Mouse (Mus musculus) C2C12 (cell line): ENCODE results near the gene Gm9922. TPM values are rescaled to one million over a fixed set of nuclear protein-coding genes. Genes with fewer than 3 reads are reported as not detected.

Experiments used
- H3K27me3 ChIP-seq: one replicate; pipeline ENCODE4 v1.6.1; 2011; ENCODE audit not compliant: control insufficient read depth, insufficient read depth, insufficient read length
- H3K36me3 ChIP-seq: one replicate; pipeline ENCODE4 v1.6.1; 2011; ENCODE audit not compliant: control insufficient read depth, insufficient read depth
- H3K4me3 ChIP-seq: one replicate; pipeline ENCODE4 v1.5.1; 2011; ENCODE audit warnings: mild to moderate bottlenecking, control low read depth; ENCODE audit not compliant: poor library complexity, insufficient read depth, severe bottlenecking
- H3K79me2 ChIP-seq: one replicate; pipeline ENCODE4 v1.6.1; 2011; ENCODE audit not compliant: control insufficient read depth, insufficient read depth
- H3K79me3 ChIP-seq: one replicate; pipeline ENCODE4 v1.6.1; 2011; ENCODE audit warnings: low read depth, control low read depth
- H3ac ChIP-seq: one replicate; pipeline ENCODE3; 2011; ENCODE audit warnings: low read depth; ENCODE audit not compliant: control insufficient read depth, insufficient read length
- CEBPB ChIP-seq: IDR thresholded peaks from one replicate; pipeline ENCODE4 v1.6.1; 2011; ENCODE audit warnings: low read depth, mild to moderate bottlenecking, control low read depth, moderate library complexity
- CTCF ChIP-seq: IDR thresholded peaks from one replicate; pipeline ENCODE4 v1.5.1; 2011; ENCODE audit not compliant: control insufficient read depth, insufficient read depth, insufficient read length
- FOSL1 ChIP-seq: IDR thresholded peaks from one replicate; pipeline ENCODE4 v1.8.0; 2011; ENCODE audit warnings: mild to moderate bottlenecking, low read length; ENCODE audit not compliant: poor library complexity, insufficient read depth, severe bottlenecking
- MAX ChIP-seq: IDR thresholded peaks from one replicate; pipeline ENCODE4 v1.6.1; 2011; ENCODE audit warnings: mild to moderate bottlenecking, control low read depth
- MYOD1 ChIP-seq: IDR thresholded peaks from one replicate; pipeline ENCODE4 v1.6.1; 2011; ENCODE audit warnings: low read depth; ENCODE audit not compliant: control insufficient read depth, insufficient read length
- MYOG ChIP-seq: IDR thresholded peaks from one replicate; pipeline ENCODE4 v1.6.1; 2011; ENCODE audit not compliant: control insufficient read depth, insufficient read length; ENCODE audit errors: extremely low read depth
- USF1 ChIP-seq: IDR thresholded peaks from one replicate; pipeline ENCODE4 v1.6.1; 2011; ENCODE audit warnings: low read depth, mild to moderate bottlenecking, control low read depth, moderate library complexity
- polyA plus RNA-seq: library from polyadenylated mRNA; unstranded; fragments of >200 nt; fragmentation: generic; extraction: Trizol; gene quantifications from one replicate; pipeline ENCODE4 v1.2.1, GENCODE M21; 2012; ENCODE audit warnings: missing spikeins

Gm9922 gene
- polyA plus RNA-seq, 1 experiment = 0.15 TPM

DNA sequence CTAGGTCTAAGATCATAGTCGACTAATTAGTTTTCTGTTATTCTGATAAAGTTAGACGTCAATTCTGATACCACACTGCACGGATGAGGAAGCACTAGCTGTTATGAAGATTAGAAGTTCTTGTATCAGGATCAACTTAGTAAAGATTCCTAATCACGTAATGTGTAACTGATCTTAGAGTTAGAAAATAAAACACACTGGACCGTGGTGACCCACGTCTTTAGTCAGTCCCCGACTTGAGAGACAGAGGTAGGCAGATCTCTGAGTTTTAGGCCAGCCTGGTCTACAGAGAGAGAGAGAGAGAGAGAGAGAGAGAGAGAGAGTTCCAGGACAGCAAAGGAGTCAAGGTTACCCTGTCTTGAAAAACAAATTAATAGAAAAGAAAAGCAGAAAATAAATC lies 18.8 kb upstream of the Gm9922 start:
- H3K79me2 ChIP-seq = no peaks in the 10 kb centered on the region
- no peaks in the 10 kb centered on the region for H3K36me3 ChIP-seq
- no peak overlapping the region for H3K4me3 ChIP-seq
- H3ac ChIP-seq = no peak overlapping the region
- H3K27me3 ChIP-seq = no peaks in the 10 kb centered on the region
- TF ChIP-seq CTCF (no peak), MYOG (no peak), MYOD1 (no peak), FOSL1 (no peak), USF1 (no peak), MAX (no peak), CEBPB (no peak)
- no peaks in the 10 kb centered on the region for H3K79me3 ChIP-seq

DNA sequence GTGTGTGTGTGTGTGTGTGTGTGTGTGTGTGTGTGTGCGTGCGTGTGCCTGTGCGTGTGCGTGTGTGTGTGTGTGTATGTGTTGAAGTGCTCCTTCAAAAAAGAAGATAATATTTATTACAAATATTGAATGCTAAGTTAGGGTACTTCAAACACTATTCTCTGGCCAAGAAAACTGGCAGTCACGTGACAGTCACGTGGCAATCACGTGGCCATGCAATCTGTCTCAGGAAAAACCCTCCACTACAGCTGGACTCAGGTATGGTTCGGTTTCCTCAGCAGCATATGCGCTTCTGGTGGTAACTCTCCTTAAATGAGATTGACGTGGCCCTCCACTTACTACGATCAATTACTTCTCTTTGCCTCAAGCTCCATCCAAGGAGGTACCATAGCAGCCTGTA lies 18.2 kb upstream of the Gm9922 start:
- Histone ChIP-seq H3K36me3 (no peaks in the 10 kb centered on the region), H3ac (no peak overlapping the region), H3K79me3 (no peaks in the 10 kb centered on the region), H3K79me2 (no peaks in the 10 kb centered on the region), H3K4me3 (no peak overlapping the region), H3K27me3 (no peaks in the 10 kb centered on the region)
- peak; percentile 54 for TF ChIP-seq USF1
- TF ChIP-seq MAX = no peak

DNA sequence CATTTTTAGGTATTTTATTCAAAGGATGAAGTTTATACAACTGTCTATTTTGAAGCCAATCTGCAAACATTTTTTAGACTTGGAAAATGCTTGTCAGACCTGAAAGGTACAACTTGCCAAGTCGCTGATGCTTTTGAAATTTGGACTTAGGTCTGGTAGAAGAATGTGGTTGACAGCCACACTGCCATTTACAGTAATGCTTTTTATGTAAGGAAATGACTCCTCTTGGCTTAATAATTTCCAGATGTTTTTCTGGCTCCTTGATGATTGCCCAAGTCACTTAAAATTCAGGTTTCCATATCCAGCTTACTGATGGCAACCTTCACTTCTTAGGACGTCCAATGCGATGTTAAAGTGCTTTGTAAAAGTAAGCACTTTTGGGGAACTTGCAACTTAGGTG lies 17.0 kb upstream of the Gm9922 start:
- Histone ChIP-seq H3K27me3 (no peaks in the 10 kb centered on the region), H3K79me3 (no peaks in the 10 kb centered on the region), H3K79me2 (no peaks in the 10 kb centered on the region), H3K36me3 (no peaks in the 10 kb centered on the region), H3K4me3 (no peak overlapping the region), H3ac (no peak overlapping the region)
- TF ChIP-seq USF1 = no peak
- TF ChIP-seq CEBPB = peak; percentile 33

DNA sequence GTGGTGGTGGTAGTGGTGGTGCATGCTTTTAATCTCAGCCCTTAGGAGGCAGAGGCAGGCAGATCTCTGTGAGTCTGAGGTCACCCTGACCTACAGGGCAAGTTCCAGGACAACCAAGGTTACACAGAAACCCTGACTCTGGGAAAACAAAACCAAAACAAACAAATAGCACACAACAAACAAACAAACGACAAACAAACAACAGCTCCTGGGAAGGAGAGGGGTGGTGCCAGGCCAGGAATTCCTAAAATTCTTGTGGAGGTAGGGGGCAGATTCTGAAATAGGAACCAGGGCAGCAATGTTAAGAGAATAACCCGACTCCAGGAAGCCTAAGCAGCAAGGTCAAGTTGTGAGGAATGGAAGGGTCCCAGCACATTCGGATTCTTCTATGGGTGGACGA lies 7.9 kb upstream of the Gm9922 start:
- H3K79me2 ChIP-seq = no peaks in the 10 kb centered on the region
- TF ChIP-seq USF1 (no peak), FOSL1 (no peak), MYOD1 (no peak), CTCF (no peak), CEBPB (no peak), MAX (no peak), MYOG (no peak)
- H3K79me3 ChIP-seq = no peaks in the 10 kb centered on the region
- no peaks in the 10 kb centered on the region for H3K36me3 ChIP-seq
- H3K27me3 ChIP-seq = peaks cover 3% of the 10 kb centered on the region
- H3K4me3 ChIP-seq = no peak overlapping the region
- H3ac ChIP-seq = no peak overlapping the region

DNA sequence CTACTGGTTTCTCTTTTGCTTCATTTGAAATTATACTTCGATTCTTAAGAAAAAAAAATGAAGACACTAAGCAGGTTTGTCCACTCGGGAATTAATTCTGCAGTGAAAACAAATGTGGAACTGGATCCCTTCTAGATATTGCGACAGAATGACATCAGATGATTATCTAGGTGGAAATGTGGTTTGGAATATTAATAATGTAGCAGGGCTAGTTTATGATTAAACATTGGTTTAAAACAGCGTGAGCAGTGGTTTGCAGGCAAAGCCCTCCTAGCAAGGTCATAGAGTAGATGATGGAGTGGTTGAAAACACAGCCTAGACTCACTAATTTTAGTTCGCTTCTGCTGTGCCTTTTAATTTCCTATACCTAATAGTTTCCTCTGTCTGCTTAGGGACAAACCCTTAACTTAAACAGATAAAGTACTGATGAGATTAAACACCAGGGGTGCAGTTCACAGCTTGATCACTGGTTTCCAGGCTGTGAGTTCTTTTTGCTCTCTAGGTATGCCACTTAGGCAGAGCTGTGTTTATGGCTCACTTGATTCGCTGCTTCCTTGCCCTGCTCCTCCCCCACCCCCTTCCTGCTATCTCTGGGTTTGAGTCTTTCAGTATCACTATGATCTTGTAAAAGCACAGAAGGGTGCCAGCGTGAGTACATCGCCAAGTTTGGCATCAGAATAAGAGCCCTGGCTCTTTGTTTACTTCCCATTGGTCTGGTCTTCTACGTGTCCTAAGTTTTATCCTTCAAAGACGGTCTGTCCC lies 4.1 kb upstream of the Gm9922 start:
- no peaks in the 10 kb centered on the region for H3K79me3 ChIP-seq
- no peaks in the 10 kb centered on the region for H3K36me3 ChIP-seq
- no peaks in the 10 kb centered on the region for H3K79me2 ChIP-seq
- no peak for TF ChIP-seq FOSL1
- TF ChIP-seq CTCF = no peak
- no peak for TF ChIP-seq MYOG
- no peak for TF ChIP-seq USF1
- no peak for TF ChIP-seq MYOD1
- no peak for TF ChIP-seq MAX
- TF ChIP-seq CEBPB = no peak
- no peak overlapping the region for H3K4me3 ChIP-seq
- H3ac ChIP-seq = no peak overlapping the region
- H3K27me3 ChIP-seq = peaks cover 3% of the 10 kb centered on the region

DNA sequence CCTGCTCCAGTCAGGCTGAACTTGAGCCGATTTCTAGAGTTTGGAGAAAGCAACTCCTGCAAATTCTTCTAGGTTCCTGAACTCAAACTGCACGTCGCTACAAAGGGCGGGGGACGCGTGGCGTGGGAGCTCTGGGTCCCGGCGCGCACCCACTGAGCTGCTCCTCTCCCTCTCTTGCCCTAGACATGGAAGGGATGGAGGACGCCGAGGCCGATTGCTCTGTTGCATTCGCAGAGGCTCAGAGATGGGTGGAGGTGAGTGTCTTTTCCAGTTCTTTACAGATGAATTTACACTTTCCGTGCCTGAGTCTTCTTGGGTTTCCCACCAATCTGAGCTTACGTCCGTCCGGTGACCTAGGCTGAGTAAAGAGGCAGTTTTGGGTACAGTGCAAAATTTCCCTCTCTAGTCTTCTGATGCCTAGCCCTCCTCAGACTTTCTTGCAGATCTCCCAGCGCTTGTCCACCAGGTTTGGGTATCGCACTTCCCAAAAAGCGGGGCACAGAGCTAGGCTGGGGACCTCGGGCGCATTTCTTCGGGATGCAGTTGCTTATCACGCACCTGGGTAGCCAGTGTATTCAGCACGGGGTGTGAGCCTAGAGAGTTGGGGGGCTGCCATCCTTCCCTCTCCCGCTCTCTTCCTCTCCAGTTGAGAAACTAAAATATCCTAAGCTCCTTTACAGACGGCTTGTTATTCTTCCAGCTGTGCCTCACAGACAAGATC lies 518 bp upstream of the Gm9922 start:
- H3K36me3 ChIP-seq = no peaks in the 10 kb centered on the region
- H3K27me3 ChIP-seq = peaks cover 3% of the 10 kb centered on the region
- H3K79me2 ChIP-seq = no peaks in the 10 kb centered on the region
- H3ac ChIP-seq = peak overlapping the region; percentile 3
- no peaks in the 10 kb centered on the region for H3K79me3 ChIP-seq
- peak overlapping the region; percentile 28 for H3K4me3 ChIP-seq
- no peak for TF ChIP-seq MAX
- TF ChIP-seq FOSL1 = no peak
- no peak for TF ChIP-seq MYOG
